Mouse (Mus musculus) intestine, postnatal 0 days (tissue): ENCODE results near the gene R3hcc1l. TPM values are rescaled to one million over a fixed set of nuclear protein-coding genes. Genes with fewer than 3 reads are reported as not detected.

ENCODE experiments used
- ATAC-seq: fragments of 200-750 bp; cut with Nextera tagmentation; 2 replicates; pipeline ENCODE4 v1.8.0; 2017; ENCODE audit warnings: mild to moderate bottlenecking, moderate TSS enrichment, moderate library complexity
- H3K27ac ChIP-seq: fragments of 300-500 bp; sonication (generic); 2 replicates; pipeline ENCODE4 v1.5.1; 2014; ENCODE audit warnings: mild to moderate bottlenecking, low read depth, low read length, moderate library complexity
- H3K27me3 ChIP-seq: fragments of 300-500 bp; sonication (generic); replicated peaks from 2 replicates; pipeline ENCODE4 v1.6.1; 2014; ENCODE audit warnings: low read length, mixed read lengths; ENCODE audit not compliant: control insufficient read depth, insufficient read depth
- H3K36me3 ChIP-seq: fragments of 300-500 bp; sonication (generic); 2 replicates; pipeline ENCODE4 v1.6.1; 2014; ENCODE audit warnings: mild to moderate bottlenecking, moderate library complexity; ENCODE audit not compliant: control insufficient read depth, insufficient read depth
- H3K4me1 ChIP-seq: fragments of 300-500 bp; sonication (generic); replicated peaks from 2 replicates; pipeline ENCODE4 v1.6.1; 2014; ENCODE audit warnings: antibody characterized with exemption, low read length, mixed read lengths; ENCODE audit not compliant: control insufficient read depth, insufficient read depth
- H3K4me2 ChIP-seq: fragments of 300-500 bp; sonication (generic); replicated peaks from 2 replicates; pipeline ENCODE4 v1.6.1; 2014; ENCODE audit warnings: low read depth, mild to moderate bottlenecking, moderate library complexity
- H3K4me3 ChIP-seq: fragments of 300-500 bp; sonication (generic); 2 replicates; pipeline ENCODE4 v1.5.1; 2014; ENCODE audit warnings: low read depth, low read length
- H3K9ac ChIP-seq: fragments of 300-500 bp; sonication (generic); 2 replicates; pipeline ENCODE4 v1.6.1; 2014; ENCODE audit warnings: mild to moderate bottlenecking, low read depth, low read length
- H3K9me3 ChIP-seq: fragments of 300-500 bp; sonication (generic); 2 replicates; pipeline ENCODE4 v1.6.1; 2016; ENCODE audit warnings: mixed run types; ENCODE audit not compliant: control insufficient read depth
- CTCF ChIP-seq: sonication (generic); IDR thresholded peaks from 2 replicates; pipeline ENCODE4 v1.5.1; 2016; ENCODE audit warnings: low read depth, mild to moderate bottlenecking, control low read depth, antibody characterized with exemption, moderate library complexity
- WGBS: fragments of 180-500 bp; shearing (Covaris S2); extraction: QIAGEN DNeasy Blood & Tissue Kit; methylation state at CpG from one replicate; pipeline ENCODE4 v1.1.7; 2014; 5-methylcytosine and 5-hydroxymethylcytosine counted together
- polyA plus RNA-seq: library from polyadenylated mRNA; unstranded; fragments of >200 nt; fragmentation: Nextera tagmentation; extraction: Ambion mirVana; gene quantifications from 2 replicates; pipeline ENCODE4 v1.2.1, GENCODE M21; 2015

Gene R3hcc1l
- polyA plus RNA-seq, 1 experiment from 2014 or later, result 13.7 TPM

DNA sequence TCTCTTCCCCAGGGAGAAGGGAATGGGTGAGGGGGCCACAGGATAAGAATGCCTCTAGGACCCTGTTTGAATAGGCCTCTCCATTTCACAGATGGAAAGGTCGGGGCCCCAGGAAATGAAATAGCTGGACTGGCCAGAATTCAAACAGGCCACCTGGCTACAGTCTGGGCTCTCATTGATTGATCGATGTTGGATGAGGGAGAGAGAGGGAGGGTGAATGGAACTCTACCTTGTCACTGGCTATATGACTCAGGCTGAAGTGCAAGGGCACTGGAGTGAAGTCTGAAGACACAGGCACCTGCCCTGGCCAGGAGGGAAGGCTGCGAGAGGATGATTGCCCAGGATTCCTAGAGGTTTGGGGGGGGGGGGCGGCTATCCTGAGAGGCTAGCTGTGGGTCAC, 93.2 kb downstream of the R3hcc1l start:
- TF ChIP-seq CTCF, result no peak
- H3K36me3 ChIP-seq, result no peaks in the 10 kb centered on the region
- 80% methylated on average over 4 of the region's 4 CpGs for WGBS
- no peaks in the 10 kb centered on the region for H3K4me1 ChIP-seq
- no peak overlapping the region for H3K27ac ChIP-seq
- no peaks in the 10 kb centered on the region for H3K27me3 ChIP-seq
- H3K4me3 ChIP-seq, result no peak overlapping the region
- H3K9me3 ChIP-seq, result no peaks in the 10 kb centered on the region
- no peak overlapping the region for H3K9ac ChIP-seq
- ATAC-seq, result no peak
- 0 out of 2 replicates have a peak overlapping the region, but pooled peaks have one; percentile 76 for H3K4me2 ChIP-seq

DNA sequence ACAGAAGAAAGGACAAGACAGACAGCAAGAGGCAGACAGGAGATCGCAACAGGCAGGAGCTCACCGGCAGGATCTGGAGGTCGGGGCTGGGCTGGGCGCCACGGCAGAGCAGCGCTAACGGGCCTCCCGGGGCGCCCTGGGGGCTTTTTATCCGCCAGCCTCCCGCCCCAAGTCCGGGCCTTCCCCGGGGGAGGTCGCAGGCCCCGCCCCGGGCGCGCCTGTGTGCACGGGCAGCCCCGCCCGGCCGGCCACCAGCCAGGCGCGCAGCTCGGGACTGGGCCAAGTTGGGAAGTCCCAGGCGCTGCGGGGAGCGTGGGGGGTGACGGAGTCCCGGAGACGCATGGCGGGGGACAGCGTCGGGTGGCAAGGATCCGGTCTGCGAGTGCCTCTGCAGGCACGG, 94.1 kb downstream of the R3hcc1l start, which contains the start of gene Loxl4:
Gene Loxl4, minus strand, starts transcription at position 160 of the 400 bp plus-strand sequence.
- Histone ChIP-seq H3K36me3 (no peaks in the 10 kb centered on the region), H3K4me1 (no peaks in the 10 kb centered on the region), H3K4me3 (peak within 1 kb of the TSS; percentile 41), H3K27ac (no peak within 1 kb of the TSS), H3K4me2 (peak within 1 kb of the TSS; percentile 76), H3K9me3 (no peaks in the 10 kb centered on the region), H3K9ac (peak within 1 kb of the TSS; percentile 40; the same call in 1 of the 2 replicates), H3K27me3 (no peaks in the 10 kb centered on the region)
- TF ChIP-seq CTCF, result no peak
- under 1% methylated on average over 36 of the region's 37 CpGs for WGBS
- ATAC-seq, result no peak

DNA sequence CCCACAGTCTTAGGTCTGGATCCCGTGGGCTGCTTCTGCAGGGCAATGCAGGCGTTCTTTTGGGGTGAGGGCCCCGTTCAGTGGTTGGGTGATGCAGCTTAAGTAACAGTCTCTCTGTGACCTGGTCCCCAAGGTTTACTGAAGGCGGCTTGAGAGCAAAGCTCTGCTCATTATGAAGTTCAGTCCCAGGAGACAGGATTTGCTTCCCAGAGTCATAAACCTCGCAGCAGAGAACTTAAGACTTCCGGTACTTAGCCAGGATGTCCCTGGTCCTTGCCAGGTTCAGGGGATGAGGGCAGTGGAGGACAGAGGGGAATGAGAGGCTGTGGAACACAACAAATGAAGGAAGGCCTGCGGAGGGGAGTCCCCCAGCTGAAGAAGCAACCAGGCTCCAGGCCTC, 94.6 kb downstream of the R3hcc1l start:
- H3K4me1 ChIP-seq, result no peaks in the 10 kb centered on the region
- ATAC-seq, result no peak
- no peaks in the 10 kb centered on the region for H3K27me3 ChIP-seq
- peak overlapping the region; percentile 41 for H3K4me3 ChIP-seq
- H3K9me3 ChIP-seq, result no peaks in the 10 kb centered on the region
- H3K36me3 ChIP-seq, result no peaks in the 10 kb centered on the region
- H3K4me2 ChIP-seq, result peak overlapping the region; percentile 76
- peak overlapping the region; percentile 40; the same call in 1 of the 2 replicates for H3K9ac ChIP-seq
- 17% methylated on average over 7 of the region's 7 CpGs for WGBS
- no peak overlapping the region for H3K27ac ChIP-seq
- no peak for TF ChIP-seq CTCF

DNA sequence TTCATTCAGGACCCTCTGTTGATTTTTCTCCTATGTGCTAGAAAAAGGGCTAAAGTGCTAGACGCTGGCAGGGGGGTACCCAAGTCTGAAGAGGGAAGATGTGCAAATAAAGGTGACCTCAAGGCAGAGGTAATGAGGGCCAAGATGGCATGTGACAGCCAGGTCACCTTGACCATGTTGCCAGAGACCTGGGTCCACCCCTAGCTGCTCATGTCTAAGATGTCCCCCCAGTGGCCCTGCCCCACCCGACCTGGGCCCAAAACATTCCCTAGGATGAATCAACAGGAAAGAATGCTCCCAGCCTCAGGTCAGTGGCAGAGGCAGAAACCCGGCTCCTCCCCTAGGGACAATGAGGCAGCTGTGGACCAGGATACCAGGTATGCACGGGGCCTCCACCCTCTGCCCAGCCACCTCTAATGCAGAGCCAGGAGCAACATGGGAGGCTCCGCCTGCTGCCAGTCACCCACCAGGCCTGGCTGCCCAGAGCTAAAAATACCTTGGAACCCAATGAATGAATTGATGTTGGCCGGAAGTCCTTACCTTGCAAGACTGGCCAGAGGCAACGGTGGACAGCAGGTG, 95.2 kb downstream of the R3hcc1l start:
- Histone ChIP-seq H3K4me3 (no peak overlapping the region), H3K4me2 (no peak overlapping the region), H3K9ac (no peak overlapping the region), H3K9me3 (no peaks in the 10 kb centered on the region), H3K27me3 (no peaks in the 10 kb centered on the region), H3K27ac (no peak overlapping the region), H3K36me3 (no peaks in the 10 kb centered on the region), H3K4me1 (no peaks in the 10 kb centered on the region)
- no peak for TF ChIP-seq CTCF
- ATAC-seq, result no peak
- 61% methylated on average over 7 of the region's 7 CpGs for WGBS

DNA sequence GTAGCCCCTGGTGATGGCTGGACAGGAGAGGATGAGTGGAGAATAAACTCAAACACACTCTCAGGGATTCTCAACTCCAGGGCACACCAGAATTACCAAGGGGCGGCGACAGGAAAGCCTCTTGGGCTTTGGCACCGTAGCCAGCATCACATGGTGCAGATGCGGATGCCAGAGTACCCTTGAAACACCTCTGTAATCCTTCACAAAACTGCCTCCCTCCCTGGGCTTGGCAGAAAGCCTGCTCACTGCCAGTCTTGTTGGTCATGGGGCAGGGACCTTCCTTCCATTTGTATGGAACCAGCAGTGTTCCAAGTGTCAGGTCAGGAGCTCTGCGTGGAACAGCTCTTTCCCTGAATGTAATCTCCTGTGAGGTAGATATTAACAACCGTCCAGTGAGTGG, 109.5 kb downstream of the R3hcc1l start:
- H3K36me3 ChIP-seq, result no peaks in the 10 kb centered on the region
- H3K27ac ChIP-seq, result no peak overlapping the region
- H3K9ac ChIP-seq, result no peak overlapping the region
- no peaks in the 10 kb centered on the region for H3K27me3 ChIP-seq
- no peak overlapping the region for H3K4me3 ChIP-seq
- TF ChIP-seq CTCF, result no peak
- H3K9me3 ChIP-seq, result no peaks in the 10 kb centered on the region
- peaks cover 6% of the 10 kb centered on the region; the same call in 1 of the 2 replicates for H3K4me1 ChIP-seq
- ATAC-seq, result no peak
- WGBS, result 84% methylated on average over 6 of the region's 6 CpGs
- H3K4me2 ChIP-seq, result no peak overlapping the region

DNA sequence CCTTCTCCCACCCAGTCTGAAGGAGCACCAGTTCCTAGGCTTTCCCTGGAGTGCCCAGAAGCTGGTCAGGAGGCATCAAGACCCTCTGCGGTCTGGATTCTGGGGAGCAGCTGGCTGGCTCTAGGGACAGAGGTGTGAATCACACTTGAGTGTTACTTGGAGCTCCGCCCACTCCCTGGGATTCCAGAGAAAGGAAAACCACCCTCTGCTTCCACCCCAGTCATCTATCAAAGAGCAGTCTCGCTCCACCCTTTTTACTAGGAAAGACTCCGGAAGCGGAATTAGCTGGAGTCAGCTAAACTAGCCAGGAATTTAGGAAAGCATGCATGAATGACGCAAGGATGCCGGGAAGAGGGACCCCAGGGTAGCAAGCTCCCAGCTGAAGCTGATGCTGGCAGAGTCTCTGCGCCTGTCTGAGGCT, 113.0 kb downstream of the R3hcc1l start:
- TF ChIP-seq CTCF, result no peak
- Histone ChIP-seq H3K27me3 (no peaks in the 10 kb centered on the region), H3K27ac (no peak overlapping the region), H3K9ac (no peak overlapping the region), H3K4me1 (peaks cover 6% of the 10 kb centered on the region; the same call in 1 of the 2 replicates), H3K36me3 (no peaks in the 10 kb centered on the region), H3K9me3 (no peaks in the 10 kb centered on the region), H3K4me3 (no peak overlapping the region), H3K4me2 (peak overlapping the region; percentile 32)
- 9% methylated on average over 8 of the region's 8 CpGs for WGBS
- ATAC-seq, result no peak
